Comparison of ENCODE assay signal across 8 mouse cellular contexts in genomic region chr14:48367006-48367405, GRCm38 (mm10).
A peak's percentile ranks its signal among the peaks of the same experiment; 100 is the strongest.
DNase-seq lines count a peak whose midpoint lies in the region; ATAC-seq and TF ChIP-seq lines count a peak whose summit lies in the region.

No protein-coding gene starts in this region.

- H3K4me2 ChIP-seq in hindbrain, embryonic 14.5 days (replicated peaks) = no peak overlapping the region
- no peak overlapping the region for H3K4me2 ChIP-seq in hindbrain, embryonic 12.5 days (replicated peaks)
- H3K4me2 ChIP-seq in neural tube, embryonic 11.5 days (ENCODE audit: low read depth) = no peak overlapping the region

- no peak overlapping the region for H3K27ac ChIP-seq in hindbrain, embryonic 14.5 days
- H3K27ac ChIP-seq in hindbrain, embryonic 12.5 days = no peak overlapping the region
- no peak overlapping the region for H3K27ac ChIP-seq in bone marrow macrophage, adult 2 months (ENCODE audit: insufficient read depth, low read depth, low read length)
- H3K27ac ChIP-seq in embryonic fibroblast, embryonic 13.5 days (ENCODE audit: insufficient read depth, low read length) = no peak overlapping the region
- H3K27ac ChIP-seq in neural tube, embryonic 11.5 days (ENCODE audit: low read depth, low read length) = no peak overlapping the region
- no peak overlapping the region for H3K27ac ChIP-seq in thymus, adult 2 months (ENCODE audit: control insufficient read depth, insufficient read depth, low read length)

- no peaks in the 10 kb centered on the region for H3K4me1 ChIP-seq in hindbrain, embryonic 14.5 days (replicated peaks; ENCODE audit: control insufficient read depth, insufficient read depth, low read length)
- no peaks in the 10 kb centered on the region for H3K4me1 ChIP-seq in hindbrain, embryonic 12.5 days
- peaks cover 8% of the 10 kb centered on the region for H3K4me1 ChIP-seq in bone marrow macrophage, adult 2 months (ENCODE audit: control insufficient read depth, insufficient read depth, low read length)
- H3K4me1 ChIP-seq in embryonic fibroblast, embryonic 13.5 days (ENCODE audit: control insufficient read depth, insufficient read depth, low read length) = no peaks in the 10 kb centered on the region
- H3K4me1 ChIP-seq in neural tube, embryonic 11.5 days (ENCODE audit: control insufficient read depth, insufficient read depth, low read length) = no peaks in the 10 kb centered on the region
- no peaks in the 10 kb centered on the region for H3K4me1 ChIP-seq in thymus, adult 2 months (replicated peaks; ENCODE audit: control insufficient read depth, insufficient read depth, low read length)

- TF ChIP-seq POLR2A in bone marrow macrophage, adult 2 months (IDR thresholded peaks at IDR 0.05; ENCODE audit: borderline replicate concordance, low read depth, low read length) = no peak
- no peak for TF ChIP-seq POLR2A in embryonic fibroblast, embryonic 13.5 days (IDR thresholded peaks at IDR 0.05; ENCODE audit: low read depth, low read length)
- no peak for TF ChIP-seq POLR2A in thymus, adult 2 months (IDR thresholded peaks at IDR 0.05; ENCODE audit: control insufficient read depth, extremely low read depth, insufficient read depth, low read length, poor library complexity)

- DNase-seq in hindbrain, embryonic 14.5 days (ENCODE audit: low spot score) = peak; percentile 92
- DNase-seq in heart, postnatal 25 days (ENCODE audit: low spot score) = peak; percentile 24
- peak; percentile 57 to 78 for DNase-seq in left cerebral cortex, adult 8-10 months (ENCODE audit: low spot score in 2 of 2)
- peak; percentile 82 for DNase-seq in neural tube, embryonic 11.5 days (ENCODE audit: low spot score)
- peak; percentile 71 for DNase-seq in thymus, adult 2 months

- no peaks in the 10 kb centered on the region for H3K9me3 ChIP-seq in hindbrain, embryonic 14.5 days (ENCODE audit: control insufficient read depth, low read length)
- no peaks in the 10 kb centered on the region for H3K9me3 ChIP-seq in hindbrain, embryonic 12.5 days (replicated peaks)
- no peaks in the 10 kb centered on the region for H3K9me3 ChIP-seq in neural tube, embryonic 11.5 days (ENCODE audit: control insufficient read depth, low read length)

- 14% methylated on average over 7 of the region's 7 CpGs for WGBS in hindbrain, embryonic 14.5 days
- 19% methylated on average over 7 of the region's 7 CpGs for WGBS in hindbrain, embryonic 12.5 days
- WGBS in neural tube, embryonic 11.5 days = 18% methylated on average over 7 of the region's 7 CpGs
- 19% methylated on average over 7 of the region's 7 CpGs for WGBS in thymus, adult 2 months

- ATAC-seq in hindbrain, embryonic 14.5 days (ENCODE audit: low FRiP score) = 0 out of 2 replicates have a peak, but pooled peaks have one; percentile 18
- ATAC-seq in hindbrain, embryonic 12.5 days (ENCODE audit: low FRiP score) = no peak
- ATAC-seq in neural tube, embryonic 11.5 days (ENCODE audit: insufficient read depth, low FRiP score, low TSS enrichment) = no peak

- H3K9ac ChIP-seq in hindbrain, embryonic 14.5 days = no peak overlapping the region
- no peak overlapping the region for H3K9ac ChIP-seq in hindbrain, embryonic 12.5 days
- no peak overlapping the region for H3K9ac ChIP-seq in neural tube, embryonic 11.5 days (ENCODE audit: low read length)

- H3K4me3 ChIP-seq in hindbrain, embryonic 14.5 days (replicated peaks; ENCODE audit: low read length) = no peak overlapping the region
- no peak overlapping the region for H3K4me3 ChIP-seq in hindbrain, embryonic 12.5 days
- H3K4me3 ChIP-seq in bone marrow macrophage, adult 2 months (ENCODE audit: insufficient read depth, low read length) = no peak overlapping the region
- no peak overlapping the region for H3K4me3 ChIP-seq in embryonic fibroblast, embryonic 13.5 days (ENCODE audit: insufficient read depth, low read length)
- H3K4me3 ChIP-seq in neural tube, embryonic 11.5 days (ENCODE audit: low read depth, low read length) = no peak overlapping the region
- H3K4me3 ChIP-seq in thymus, adult 2 months (ENCODE audit: control insufficient read depth, insufficient read depth, low read length) = no peak overlapping the region

- no peaks in the 10 kb centered on the region for H3K27me3 ChIP-seq in hindbrain, embryonic 14.5 days (ENCODE audit: control insufficient read depth, insufficient read depth, low read length)
- no peaks in the 10 kb centered on the region for H3K27me3 ChIP-seq in hindbrain, embryonic 12.5 days
- no peaks in the 10 kb centered on the region for H3K27me3 ChIP-seq in neural tube, embryonic 11.5 days (ENCODE audit: control insufficient read depth, insufficient read depth, low read length)
- H3K27me3 ChIP-seq in thymus, adult 2 months (ENCODE audit: control insufficient read depth, insufficient read depth, low read length) = no peaks in the 10 kb centered on the region

- peak; percentile 70 for TF ChIP-seq CTCF in bone marrow macrophage, adult 2 months (IDR thresholded peaks at IDR 0.05; ENCODE audit: low read depth, low read length)
- peak; percentile 47; the same call in 1 of the 2 replicates for TF ChIP-seq CTCF in embryonic fibroblast, embryonic 13.5 days (IDR thresholded peaks at IDR 0.05; ENCODE audit: borderline replicate concordance, insufficient read depth, low read length)
- no peak for TF ChIP-seq CTCF in thymus, adult 2 months (IDR thresholded peaks at IDR 0.05; ENCODE audit: borderline replicate concordance, control insufficient read depth, extremely low read depth, insufficient read depth, low read length, poor library complexity)

- H3K36me3 ChIP-seq in hindbrain, embryonic 14.5 days (replicated peaks; ENCODE audit: control insufficient read depth, insufficient read depth) = no peaks in the 10 kb centered on the region
- H3K36me3 ChIP-seq in hindbrain, embryonic 12.5 days = no peaks in the 10 kb centered on the region
- H3K36me3 ChIP-seq in neural tube, embryonic 11.5 days (ENCODE audit: control insufficient read depth, insufficient read depth, low read length) = no peaks in the 10 kb centered on the region
- no peaks in the 10 kb centered on the region for H3K36me3 ChIP-seq in thymus, adult 2 months (ENCODE audit: control insufficient read depth, insufficient read depth, low read length)

- intact Hi-C loops in heart, postnatal 25 days (cut with DNase I) = loop anchor here (2.0 to 10.0 kb wide), 2 partner anchors 616 to 782 kb away; no protein-coding TSS in a partner anchor

Comparison
In these comparisons a context has a peak if more than half of its experiments do, and no peak if none do; other contexts are left out.
1. DNase-seq: peak in every context shown above with its lines; median percentile 92 in hindbrain, embryonic 14.5 days; 82 in neural tube, embryonic 11.5 days; 71 in thymus, adult 2 months; 68 in left cerebral cortex, adult 8-10 months; 24 in heart, postnatal 25 days.